Mouse (Mus musculus): ENCODE results near the gene Cdc42ep3.

Gene Cdc42ep3

DNA sequence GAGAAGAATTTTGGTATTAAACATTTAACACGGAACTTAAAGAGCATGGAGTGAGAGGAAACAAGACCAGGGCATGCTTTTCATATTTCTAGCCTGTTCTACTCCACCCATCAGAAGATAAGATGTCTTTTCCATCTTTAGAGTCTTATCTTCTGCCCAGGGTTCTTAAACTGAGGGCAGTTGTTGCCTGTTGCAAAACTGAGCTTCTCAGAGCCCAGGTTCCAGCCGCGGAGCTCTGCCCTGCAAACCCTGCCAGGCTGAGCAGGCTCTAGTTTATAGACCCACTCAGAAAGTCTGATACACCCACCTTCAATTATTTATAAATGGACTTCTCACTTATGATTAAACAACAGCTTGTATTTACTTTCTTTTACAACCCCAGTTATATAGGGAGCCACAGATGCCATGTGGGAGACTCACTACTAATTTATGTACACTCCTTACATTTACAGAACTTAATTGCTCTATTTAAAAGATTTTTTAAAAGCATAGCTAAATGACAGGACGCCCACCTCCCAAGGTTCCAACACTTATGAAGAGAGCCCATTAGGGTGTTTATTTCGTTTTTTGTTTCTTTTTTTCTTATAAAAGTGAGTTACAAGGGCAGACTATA is 11.5 kb downstream of the Cdc42ep3 start:
- no peak for DNase-seq

DNA sequence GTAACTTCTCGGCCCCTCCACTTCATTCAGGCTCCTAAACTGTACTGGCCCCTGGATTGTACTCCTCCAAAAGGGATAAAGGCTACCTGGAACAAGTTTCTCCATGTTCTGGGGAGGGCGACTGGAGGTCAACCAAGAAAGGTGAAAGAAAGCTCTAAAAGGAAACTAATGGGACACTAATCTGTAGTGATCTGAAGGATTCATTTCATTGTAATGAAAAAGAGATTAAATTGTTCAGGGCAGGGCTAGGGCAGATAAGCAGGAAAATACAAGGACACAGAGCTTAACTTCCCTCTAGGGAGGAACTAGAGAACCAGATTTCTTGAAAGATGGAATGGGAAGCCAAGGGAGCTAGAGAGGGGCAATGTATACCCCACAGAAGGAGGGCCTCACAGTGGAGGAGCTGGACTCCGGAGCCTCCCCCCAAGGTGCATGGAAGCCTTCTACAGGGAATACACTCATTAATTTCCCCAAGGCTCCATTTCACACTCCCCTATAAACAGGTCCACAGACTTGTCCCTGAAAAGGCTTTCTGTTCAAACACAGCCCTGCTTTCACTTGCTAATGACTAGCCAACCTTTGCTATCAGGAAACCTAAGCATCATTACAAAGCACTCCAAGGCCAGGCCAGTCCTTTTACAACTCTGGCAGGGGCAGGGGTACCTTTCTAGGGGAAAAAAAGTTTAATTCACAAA is 12.1 kb downstream of the Cdc42ep3 start:
- no peak for DNase-seq

DNA sequence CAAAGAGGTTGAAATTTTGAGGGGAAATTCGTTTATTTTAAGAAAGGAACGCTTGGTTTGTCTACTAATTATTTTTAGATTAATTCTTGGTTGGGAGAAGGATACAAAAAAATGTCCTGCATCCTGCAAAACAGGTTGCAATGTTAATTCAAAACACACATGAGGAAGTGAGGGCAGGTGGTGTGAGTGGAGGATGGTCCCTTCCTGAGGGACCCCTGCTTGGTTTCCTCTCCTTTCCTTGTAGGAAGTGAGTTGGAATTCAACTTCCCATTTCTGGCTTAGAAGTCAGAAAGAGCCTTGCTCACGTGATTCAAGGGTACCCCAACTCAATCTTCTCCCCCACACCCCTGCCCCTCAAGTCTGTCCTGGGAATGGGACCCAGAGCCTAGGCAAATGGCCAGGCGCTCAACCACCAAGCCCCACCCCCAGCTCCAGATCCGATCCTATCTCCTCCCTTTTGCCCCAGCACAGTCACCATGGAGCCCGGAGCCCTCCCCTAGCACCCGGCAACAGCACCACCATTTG is 12.9 kb downstream of the Cdc42ep3 start:
- no peak for DNase-seq

- no peak for DNase-seq
Measured at GRCm38 (mm10) chr17:79337494-79337893, 17.4 kb downstream of the Cdc42ep3 start.

GRCm38 (mm10) chr17:79334701-79335100 is 20.2 kb downstream of the Cdc42ep3 start:
- DNase-seq: no peak

- DNase-seq: no peak
Measured at GRCm38 (mm10) chr17:79333650-79334049, 21.2 kb downstream of the Cdc42ep3 start.

GRCm38 (mm10) chr17:79332864-79333263 is 22.0 kb downstream of the Cdc42ep3 start:
- DNase-seq: no peak

DNA sequence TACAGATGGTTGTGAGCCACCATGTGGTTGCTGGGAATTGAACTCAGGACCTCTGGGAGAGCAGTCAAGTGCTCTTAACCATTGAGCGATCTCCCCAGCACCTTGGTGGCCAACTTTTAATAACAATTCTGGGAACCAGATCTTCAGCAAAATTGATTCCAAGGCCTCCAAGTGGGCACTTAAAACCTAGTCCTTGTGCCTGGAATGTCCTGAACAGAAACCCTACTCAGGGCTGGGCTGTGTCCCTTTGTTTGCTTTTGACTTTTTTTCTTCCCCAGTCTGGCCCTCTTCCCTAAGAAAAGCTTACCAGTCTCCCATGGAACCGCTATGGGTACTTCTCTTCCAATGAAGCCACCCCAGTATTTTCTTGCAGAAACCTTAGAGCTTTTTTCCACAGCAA is 24.5 kb downstream of the Cdc42ep3 start:
- no peak for DNase-seq

- no peak for DNase-seq
Measured at GRCm38 (mm10) chr17:79326868-79327376, 28.0 kb downstream of the Cdc42ep3 start.

- DNase-seq: no peak
Measured at GRCm38 (mm10) chr17:79317085-79317751, 37.7 kb downstream of the Cdc42ep3 start.

DNA sequence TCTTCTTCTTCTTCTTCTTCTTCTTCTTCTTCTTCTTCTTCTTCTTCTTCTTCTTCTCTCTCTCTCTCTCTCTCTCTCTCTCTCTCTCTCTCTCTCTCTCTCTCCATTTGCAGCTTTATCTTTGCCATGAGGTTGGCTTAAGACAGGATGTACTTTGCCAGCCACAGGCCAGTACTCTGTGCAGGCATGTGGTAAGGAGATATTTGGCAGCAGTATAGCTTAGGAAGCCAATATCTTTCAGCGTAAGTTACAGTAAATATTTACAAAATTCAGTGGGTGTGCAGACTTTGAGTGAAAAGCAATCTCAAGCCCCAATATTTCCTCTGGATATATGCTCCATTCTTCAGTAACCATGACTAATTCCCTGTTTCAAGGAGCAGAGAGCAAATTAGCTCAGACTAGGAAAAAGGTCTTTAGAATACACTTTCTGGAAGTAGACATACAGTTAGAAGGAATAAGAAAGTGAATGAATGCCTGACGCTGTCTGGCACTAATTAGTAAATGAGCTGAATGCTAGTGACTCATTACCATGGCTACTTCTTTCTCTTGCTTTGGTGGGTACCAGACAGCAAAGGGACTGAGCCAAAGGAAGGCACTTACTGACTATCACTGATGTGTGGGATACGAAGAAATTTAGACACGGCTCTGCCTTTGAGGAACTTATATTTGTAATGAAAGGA is 39.3 kb downstream of the Cdc42ep3 start:
- DNase-seq: no peak

GRCm38 (mm10) chr17:79310465-79310864 is 44.4 kb downstream of the Cdc42ep3 start:
- no peak for DNase-seq

DNA sequence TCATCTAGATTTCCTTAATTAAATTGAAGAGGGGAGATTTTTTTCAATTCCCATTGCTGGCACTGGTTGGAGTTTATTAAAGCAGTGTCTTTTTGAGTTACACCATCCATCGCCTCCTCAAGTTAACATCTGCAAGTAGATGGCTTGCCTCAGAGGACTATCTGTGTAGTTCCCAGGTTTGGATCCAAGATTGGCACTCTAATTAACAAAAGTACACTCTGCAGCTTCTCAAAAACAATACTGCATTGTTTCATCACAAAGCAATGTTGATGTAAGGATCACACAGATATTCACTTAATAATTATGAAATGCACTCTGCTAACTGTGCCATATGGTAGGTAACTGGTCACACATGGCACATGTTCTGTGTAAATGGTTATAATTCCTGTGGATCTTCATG is 45.4 kb downstream of the Cdc42ep3 start:
- DNase-seq: no peak

DNA sequence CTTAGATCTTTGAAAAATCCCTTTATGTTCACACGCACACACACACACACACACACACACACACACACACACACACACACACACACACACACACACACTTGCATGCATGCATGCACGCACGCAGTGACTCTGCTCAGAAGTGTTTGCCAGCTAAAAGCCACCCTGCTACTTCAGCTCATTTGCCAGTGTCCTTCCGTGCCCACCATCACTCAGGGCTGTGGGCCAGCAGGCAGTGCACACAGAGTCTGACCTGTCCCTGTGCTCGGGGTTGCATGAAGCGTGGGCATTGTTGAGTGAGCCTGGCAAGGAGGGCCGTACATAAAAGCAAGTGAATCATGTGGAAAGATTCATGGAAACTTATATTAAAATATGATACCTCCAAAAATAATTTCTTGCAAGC is 49.2 kb downstream of the Cdc42ep3 start:
- no peak for DNase-seq

- DNase-seq: no peak
Measured at GRCm38 (mm10) chr17:79303744-79304497, 51.0 kb downstream of the Cdc42ep3 start.

- no peak for DNase-seq
Measured at GRCm38 (mm10) chr17:79303238-79303637, 51.7 kb downstream of the Cdc42ep3 start.

GRCm38 (mm10) chr17:79299925-79300324 is 55.0 kb downstream of the Cdc42ep3 start:
- no peak for DNase-seq

GRCm38 (mm10) chr17:79298968-79299367 is 55.9 kb downstream of the Cdc42ep3 start:
- no peak for DNase-seq

DNA sequence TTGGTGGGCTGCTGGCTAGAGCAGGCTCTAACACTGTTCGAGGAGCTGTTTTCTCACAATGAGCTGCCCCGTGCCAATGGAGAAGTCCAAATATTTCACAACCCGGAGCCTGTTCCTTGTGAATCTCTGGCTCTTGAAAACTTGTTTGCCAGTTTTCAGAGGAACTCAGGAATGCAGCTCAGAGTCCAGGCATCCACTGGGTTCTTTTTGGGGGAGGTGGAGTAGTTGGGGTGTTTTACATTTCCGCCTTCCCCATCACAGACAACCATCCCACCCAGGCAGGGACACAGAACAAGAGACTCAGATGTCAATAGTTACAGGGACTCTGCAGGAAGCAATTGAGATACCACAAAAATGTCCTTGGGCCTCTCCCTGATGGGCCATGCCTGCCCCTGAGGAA is 59.0 kb downstream of the Cdc42ep3 start:
- no peak for DNase-seq

GRCm38 (mm10) chr17:79291672-79292071 is 63.2 kb downstream of the Cdc42ep3 start:
- DNase-seq: no peak

GRCm38 (mm10) chr17:79290697-79291096 is 64.2 kb downstream of the Cdc42ep3 start:
- DNase-seq: no peak

DNA sequence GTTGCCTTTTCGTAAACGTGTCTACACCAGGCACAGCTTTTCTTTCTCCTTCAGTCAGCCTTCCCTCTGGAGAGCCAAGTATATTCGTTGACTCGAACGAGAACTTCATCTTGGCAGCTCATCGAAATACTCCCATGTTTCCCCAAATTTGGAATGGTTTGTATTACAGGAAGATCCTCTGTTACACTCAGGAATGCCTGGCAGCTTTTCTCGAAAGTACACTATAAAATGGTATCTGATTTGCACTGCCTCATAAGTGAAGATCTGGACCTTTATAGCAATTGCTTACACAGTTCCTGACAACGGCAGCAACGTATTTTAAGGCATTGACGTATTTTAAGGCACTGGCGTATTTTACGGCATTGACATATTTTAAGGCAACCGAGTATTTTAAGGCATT is 67.6 kb downstream of the Cdc42ep3 start:
- DNase-seq: no peak

Data from cerebellum, adult 11-12 months (tissue).